Mouse (Mus musculus) layer of hippocampus, adult 9-11 months (tissue): ENCODE data around the gene Tnfrsf1b.

Source experiments
- DNase-seq: peaks from one replicate; pipeline ENCODE4 v3.0.0; 2022

Gene Tnfrsf1b

DNA sequence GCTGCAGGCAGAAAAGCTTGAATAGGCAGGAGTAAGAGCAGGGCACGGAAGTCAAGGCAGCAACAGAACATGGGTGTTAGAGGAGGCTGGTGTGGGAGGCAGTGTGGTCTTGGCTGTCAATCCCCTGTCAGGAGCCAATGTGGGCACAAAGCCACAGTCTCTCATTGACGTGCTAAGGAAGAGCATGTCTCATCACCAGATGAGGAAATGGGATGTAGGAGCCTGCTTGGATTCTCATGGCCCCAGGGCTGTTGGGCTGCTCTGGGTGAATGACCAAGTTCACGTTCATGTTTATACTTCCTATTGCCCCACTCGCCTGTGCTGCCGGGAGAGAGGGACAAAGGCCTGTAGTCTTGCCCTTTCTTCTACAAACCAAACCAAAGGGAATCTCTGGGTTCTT, 28.8 kb downstream of the Tnfrsf1b start:
- no peak for DNase-seq

GRCm38 (mm10) chr4:145217046-145217445, 29.6 kb downstream of the Tnfrsf1b start:
- no peak for DNase-seq

- DNase-seq: no peak
Observed at GRCm38 (mm10) chr4:145215396-145215795, 31.3 kb downstream of the Tnfrsf1b start.

DNA sequence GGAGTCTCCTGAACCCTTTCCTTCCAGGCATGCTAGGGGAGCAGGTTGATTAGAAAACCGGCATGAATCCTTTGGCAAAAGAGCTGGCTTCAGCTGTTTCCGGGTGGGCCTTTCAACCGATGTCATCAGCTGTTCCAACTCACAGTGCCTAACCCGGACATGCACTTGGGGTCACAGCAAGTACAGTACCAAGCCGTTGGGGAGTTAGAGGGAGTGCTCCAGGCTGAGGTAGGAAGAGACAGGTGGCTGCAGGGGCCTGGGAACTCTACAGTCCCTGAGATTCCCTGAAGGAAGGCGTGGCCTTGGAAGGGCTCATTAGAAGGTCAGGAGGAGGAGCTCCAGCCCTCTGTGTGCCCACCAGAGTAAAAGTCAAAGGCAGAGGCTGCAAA, 31.9 kb downstream of the Tnfrsf1b start:
- DNase-seq: no peak

GRCm38 (mm10) chr4:145213999-145214785, 32.5 kb downstream of the Tnfrsf1b start:
- peak; percentile 91 for DNase-seq

DNA sequence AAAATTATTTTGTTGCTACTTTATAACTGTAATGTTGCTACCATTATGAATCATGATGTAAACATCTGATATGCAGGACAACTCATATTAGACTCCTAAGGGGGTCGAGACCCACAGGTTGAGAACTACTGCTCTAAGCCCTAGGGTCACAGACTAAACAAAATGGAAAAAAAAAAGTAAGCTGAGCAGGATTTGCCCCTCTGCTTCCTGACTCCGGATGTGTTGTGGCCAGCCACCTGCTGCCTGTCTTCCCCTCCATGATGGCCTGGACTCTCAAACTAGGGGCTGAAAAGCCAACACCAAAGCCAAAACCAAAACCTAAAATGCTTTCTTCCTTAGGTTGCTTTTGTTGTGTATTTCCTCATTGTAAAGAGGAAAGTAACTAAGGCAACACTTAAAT, 35.6 kb downstream of the Tnfrsf1b start:
- DNase-seq: no peak

DNA sequence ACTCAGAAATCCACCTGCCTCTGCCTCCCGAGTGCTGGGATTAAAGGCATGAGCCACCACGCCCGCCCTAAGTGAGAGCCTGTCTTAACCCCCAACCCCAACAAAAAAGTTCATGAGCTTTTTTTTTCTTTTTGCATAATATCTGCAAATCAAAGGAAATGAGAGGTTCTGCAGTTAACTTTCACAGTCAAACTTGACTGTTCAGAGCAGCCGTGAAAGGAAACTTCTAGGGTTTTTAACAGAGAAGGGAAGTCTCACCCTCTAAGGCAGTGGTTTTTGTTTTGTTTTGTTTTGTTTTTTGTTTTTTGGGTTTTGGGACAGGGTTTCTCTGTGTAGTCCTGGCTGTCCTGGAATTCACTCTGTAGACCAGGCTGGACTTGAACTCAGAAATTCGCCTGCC, 36.1 kb downstream of the Tnfrsf1b start:
- no peak for DNase-seq

DNA sequence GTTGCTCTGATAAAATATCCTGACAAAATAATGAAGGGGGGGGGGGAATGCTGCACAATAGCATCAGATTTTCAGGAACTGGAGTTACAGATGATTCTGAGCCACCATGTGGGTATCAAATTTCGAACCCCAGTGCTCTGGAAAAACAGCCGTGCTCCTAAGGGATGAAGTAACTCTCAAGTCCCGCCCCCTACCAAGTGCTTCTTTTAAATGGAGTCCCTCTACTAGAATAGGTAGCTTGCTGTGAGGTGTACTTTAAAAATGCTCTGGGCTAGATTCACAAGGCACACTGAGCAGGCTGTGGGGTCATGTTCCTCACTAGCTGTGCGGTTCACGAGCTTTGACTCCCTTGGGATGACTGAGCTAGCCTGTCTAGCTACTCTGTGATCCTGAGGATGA, 37.0 kb downstream of the Tnfrsf1b start:
- no peak for DNase-seq

- DNase-seq: no peak
Observed at GRCm38 (mm10) chr4:145209076-145209689, 37.5 kb downstream of the Tnfrsf1b start.

- peak; percentile 67 for DNase-seq
Observed at GRCm38 (mm10) chr4:145207718-145208371, 38.8 kb downstream of the Tnfrsf1b start.

DNA sequence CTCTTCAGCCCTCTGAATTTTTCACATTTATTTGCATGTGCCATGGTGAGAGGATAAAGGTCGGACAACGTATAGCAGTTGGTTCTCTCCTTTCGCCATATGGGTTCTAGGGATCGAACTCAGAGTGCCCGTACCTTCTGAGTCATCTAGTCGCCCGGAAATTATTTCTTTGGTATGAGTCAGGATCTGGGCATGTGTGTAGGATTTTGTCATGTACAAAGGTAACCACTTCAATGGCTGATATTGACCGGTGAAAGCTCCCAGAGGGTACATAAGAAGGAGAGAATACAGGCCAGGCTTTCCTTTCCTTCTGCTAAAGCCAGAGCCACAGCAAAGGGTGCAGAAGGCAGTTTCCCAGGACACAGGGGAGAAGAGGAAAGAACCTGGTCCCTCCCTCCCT, 41.9 kb downstream of the Tnfrsf1b start:
- DNase-seq: no peak

DNA sequence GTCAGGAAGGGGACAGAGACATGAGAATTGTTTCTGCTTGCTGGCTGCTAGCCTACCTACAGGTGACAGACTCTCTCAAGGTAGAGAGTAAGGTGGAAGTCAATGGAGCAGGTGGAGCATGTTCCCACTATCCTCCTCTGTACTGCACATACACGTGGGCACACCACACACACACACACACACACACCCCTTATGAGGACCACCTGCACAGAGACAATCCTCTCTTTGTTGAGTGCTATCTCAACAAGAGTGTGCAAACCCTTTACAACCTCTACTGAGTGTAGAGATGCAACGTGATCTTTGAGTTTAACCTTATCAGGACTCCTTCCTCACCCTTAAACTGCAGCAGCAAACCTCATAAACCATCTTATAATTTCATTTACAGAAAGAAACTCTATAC, 43.4 kb downstream of the Tnfrsf1b start:
- DNase-seq: no peak

DNA sequence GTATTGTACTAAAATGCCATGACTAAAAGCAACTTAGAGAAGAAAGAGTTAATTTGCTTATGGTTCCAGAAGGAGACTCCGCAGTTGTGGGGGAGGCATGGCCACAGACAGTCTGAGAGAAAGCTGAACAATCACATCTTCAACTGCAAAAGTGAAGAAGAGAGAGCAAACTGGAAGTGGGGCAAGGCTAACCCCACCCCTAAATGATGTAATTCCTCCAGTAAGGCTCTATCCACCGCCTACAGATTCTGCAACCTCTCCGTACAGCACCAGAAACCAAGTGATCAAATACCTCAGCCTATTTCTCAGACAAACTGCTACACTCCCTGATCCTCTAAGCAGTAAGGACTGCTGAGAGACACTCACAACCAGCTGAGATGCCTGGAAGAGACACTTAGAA, 45.2 kb downstream of the Tnfrsf1b start:
- no peak for DNase-seq

- DNase-seq: peak; percentile 69
Observed at GRCm38 (mm10) chr4:145199982-145200699, 46.5 kb downstream of the Tnfrsf1b start.

DNA sequence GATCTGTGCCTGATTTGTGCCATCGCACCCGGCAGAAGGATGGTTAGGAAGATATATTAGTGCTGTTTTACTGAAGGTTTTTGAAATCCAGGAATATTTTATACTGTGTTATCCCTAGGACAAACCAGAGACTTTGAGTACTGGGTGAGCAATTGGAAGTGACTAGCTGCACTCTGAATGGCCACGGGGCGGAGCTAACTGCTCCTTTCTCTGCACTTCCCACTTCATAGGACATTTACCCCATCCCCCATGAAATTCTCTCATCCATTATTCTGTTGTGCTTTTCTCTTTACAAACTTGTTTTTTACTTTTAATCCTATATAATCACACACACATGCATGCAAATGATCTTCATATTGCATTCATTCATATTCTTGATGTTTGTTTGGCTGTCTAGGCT, 50.1 kb downstream of the Tnfrsf1b start:
- DNase-seq: no peak

DNA sequence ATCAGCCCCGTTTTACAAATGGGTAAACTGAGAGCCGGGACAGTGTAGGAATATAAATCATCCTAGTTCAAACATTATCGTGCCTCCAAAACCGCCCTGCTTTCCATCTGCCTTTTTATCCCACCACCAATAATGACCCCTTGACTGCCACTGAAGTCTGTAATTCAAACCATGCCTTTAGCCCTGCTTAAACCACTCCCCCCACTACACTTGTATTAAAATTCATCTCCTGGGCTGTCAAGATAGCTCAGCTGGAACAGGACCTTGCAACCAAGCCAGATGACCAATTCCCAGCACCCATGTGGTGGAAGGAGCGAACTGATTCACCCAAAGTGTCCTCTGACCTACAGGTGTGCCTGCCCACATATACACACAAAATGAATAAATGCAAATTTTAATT, 51.5 kb downstream of the Tnfrsf1b start:
- DNase-seq: no peak

GRCm38 (mm10) chr4:145194559-145195162, 52.0 kb downstream of the Tnfrsf1b start, which contains the start of gene Vps13d:
Gene Vps13d (minus strand): TSS chr4:145195005.
- peak; percentile 91 for DNase-seq

DNA sequence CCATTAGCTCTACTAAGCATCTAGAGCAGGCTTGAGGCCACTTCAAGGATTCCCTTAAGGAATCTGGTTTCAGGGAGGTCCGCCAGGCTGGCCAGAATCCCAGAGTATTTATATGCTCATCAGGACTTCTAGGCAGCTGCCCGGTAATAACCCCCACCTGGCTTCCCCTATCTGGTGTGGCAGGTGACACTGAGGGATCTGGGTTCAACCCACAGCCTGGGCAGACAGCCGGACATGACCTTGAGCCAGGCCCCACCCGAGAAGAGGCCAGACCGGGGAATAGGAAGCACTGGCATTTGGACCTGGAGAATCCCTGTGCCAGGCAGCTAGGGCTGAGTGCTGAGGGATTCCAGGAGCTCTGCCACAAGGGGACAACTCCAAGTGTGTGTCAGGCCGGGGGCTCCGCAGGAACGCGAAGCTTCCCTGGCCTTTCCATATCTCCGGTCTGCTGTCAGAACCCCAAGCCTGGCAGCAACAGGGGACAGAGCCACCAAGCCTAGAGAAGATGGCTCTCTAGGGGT, 52.6 kb downstream of the Tnfrsf1b start:
- no peak for DNase-seq

DNA sequence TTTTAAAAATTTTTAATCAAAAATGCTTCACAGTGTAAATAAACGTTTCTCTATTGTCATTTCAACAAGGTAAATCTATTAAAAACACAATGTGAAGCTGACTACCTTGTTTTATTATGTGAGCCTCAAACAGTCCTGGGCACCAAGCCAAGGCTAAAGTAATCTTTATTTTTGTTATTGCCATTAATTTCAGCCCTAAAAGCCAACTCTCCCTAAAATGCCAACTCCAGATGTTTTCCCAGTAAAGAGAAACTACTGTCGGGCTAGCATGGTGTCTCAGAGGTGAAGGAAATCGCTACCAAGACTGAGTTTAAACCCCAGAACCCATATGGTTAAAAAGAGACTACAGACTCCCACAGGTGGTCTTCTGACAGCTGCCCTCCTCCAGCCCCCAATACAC, 53.3 kb downstream of the Tnfrsf1b start:
- DNase-seq: no peak

DNA sequence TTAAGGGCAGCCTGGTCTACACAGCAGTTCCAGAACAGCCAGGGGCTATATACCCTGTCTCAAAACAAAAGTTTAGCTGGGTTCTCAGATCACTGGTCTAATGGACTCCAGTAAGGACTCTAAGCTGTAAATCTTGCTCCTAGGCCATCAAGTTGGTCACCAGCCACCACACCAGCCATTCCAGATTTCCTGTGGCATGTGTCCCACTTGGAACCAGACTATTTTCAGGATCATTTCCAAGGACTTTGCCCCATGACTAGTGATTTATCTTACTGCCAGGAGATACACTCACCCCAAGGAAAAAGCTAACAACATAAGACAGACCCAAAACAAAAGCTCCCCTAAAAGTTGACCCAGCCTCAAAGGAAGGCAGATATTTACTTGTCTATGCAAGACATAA, 54.0 kb downstream of the Tnfrsf1b start:
- no peak for DNase-seq

- no peak for DNase-seq
Observed at GRCm38 (mm10) chr4:145188561-145188960, 58.1 kb downstream of the Tnfrsf1b start.

DNA sequence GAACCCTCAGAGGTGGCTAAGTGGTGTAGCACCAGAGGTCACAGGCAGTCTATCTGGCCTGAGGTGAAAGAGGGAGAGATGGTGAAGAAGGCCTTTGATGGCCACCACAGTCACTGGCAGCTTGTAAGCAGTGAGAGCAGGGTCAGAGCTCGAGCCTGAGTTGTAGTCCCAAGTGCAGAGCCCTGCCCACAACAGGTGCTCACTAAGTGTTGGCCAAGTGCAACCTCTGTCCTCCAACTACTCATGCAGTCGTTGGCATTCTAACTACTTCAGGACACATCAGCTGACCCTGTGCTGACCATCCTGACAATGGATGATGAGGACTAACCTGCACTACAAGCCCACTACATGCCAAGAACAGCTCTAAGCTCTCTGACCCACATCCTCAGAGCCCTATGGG, 59.1 kb downstream of the Tnfrsf1b start:
- no peak for DNase-seq
